Mouse (Mus musculus): ENCODE results near the gene Ninj2. TPM values are rescaled to one million over a fixed set of nuclear protein-coding genes. Genes with fewer than 3 reads are reported as not detected.

Ninj2 gene
- polyA plus RNA-seq (2015; fragmentation: Nextera tagmentation; extraction: Ambion mirVana) = not detected in 2 replicates

DNA sequence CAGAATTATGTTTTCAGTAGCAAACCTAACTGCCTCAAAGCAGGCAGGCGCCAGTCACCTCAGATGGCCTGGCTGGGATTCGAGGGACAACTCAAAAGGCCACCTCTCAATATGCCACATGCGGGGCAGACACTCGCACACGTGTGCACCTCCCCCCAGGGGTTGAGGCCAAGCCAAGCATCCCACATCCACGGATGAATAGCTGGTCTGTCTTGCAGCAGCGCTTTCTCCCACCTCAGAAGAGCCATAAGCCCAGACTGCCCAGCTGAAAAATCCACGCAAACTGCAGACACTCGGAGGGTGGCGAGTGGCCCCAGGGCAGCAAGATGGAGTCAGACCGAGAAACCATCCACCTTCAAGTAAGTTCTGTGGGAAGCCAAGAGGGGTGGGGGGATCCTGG lies at the start of gene Ninj2:
TSS of gene Ninj2 (plus strand) at position 251 of the 400 bp plus-strand sequence.
- Histone ChIP-seq H3K27me3 (no peaks in the 10 kb centered on the region), H3K4me2 (replicated peaks) (no peak within 1 kb of the TSS), H3K9ac (replicated peaks) (no peak within 1 kb of the TSS), H3K4me1 (no peaks in the 10 kb centered on the region), H3K36me3 (no peaks in the 10 kb centered on the region), H3K27ac (replicated peaks) (no peak within 1 kb of the TSS), H3K4me3 (no peak within 1 kb of the TSS), H3K9me3 (no peaks in the 10 kb centered on the region)
- WGBS = 63% methylated on average over 11 of the region's 11 CpGs
- ATAC-seq (replicated peaks) = no peak

DNA sequence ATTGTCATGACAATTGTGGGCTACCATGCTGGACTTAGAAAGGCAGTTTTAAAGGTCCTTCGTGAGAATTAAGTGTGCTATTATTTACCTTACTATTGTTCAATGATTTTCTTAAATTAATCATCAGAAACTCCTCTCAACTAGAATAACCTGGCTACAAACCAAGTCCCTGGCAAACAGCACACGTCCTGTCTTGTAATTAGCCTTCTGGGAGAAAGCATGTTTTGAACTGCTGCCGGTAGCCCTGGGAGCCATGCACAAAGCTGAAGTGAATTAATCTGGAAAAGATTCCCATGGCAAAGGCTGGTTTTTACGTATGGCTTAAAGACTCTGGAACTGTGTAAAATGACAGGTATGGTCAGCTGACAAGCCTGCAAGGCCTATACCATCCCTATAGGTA lies 47.7 kb upstream of the Ninj2 start:
- H3K27ac ChIP-seq (replicated peaks) = no peak overlapping the region
- no peak overlapping the region for H3K9ac ChIP-seq (replicated peaks)
- H3K27me3 ChIP-seq = no peaks in the 10 kb centered on the region
- 37% methylated on average over 4 of the region's 4 CpGs for WGBS
- no peak overlapping the region for H3K4me3 ChIP-seq
- no peaks in the 10 kb centered on the region for H3K36me3 ChIP-seq
- no peaks in the 10 kb centered on the region for H3K9me3 ChIP-seq
- no peak overlapping the region for H3K4me2 ChIP-seq (replicated peaks)
- H3K4me1 ChIP-seq = no peaks in the 10 kb centered on the region
- ATAC-seq (replicated peaks) = no peak

DNA sequence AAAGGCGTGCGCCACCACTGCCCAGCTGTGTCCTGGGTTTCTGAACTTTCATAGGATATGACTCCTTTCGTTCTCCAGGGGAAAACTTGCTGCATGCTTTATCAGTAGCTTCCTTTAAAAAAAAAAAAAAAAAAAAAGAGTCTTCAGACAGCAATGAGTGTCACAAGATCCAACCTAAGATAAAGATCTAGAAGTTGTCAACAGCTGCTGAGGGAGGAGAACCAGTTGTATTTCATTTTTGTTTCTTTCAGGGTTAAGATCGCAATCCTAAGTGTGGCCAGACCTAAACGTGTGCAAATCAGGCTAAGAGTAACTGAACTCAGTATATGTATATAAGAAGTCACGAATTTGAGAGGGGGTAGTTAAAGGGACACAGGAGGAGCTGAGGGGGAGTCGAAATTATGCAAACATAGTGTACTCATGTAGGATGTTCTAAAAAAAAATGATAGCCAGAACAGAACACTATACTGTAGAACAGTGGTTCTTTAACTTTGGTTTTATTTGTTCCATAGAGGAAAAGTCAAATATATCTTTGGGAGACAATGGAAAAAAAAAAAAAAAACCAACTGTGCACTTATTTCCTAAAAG lies 45.4 kb upstream of the Ninj2 start:
- no peaks in the 10 kb centered on the region for H3K36me3 ChIP-seq
- H3K27ac ChIP-seq (replicated peaks) = no peak overlapping the region
- ATAC-seq (replicated peaks) = no peak
- no peaks in the 10 kb centered on the region for H3K4me1 ChIP-seq
- no peaks in the 10 kb centered on the region for H3K27me3 ChIP-seq
- no peak overlapping the region for H3K4me3 ChIP-seq
- no peak overlapping the region for H3K9ac ChIP-seq (replicated peaks)
- H3K4me2 ChIP-seq (replicated peaks) = no peak overlapping the region
- 84% methylated on average over 7 of the region's 7 CpGs for WGBS
- no peaks in the 10 kb centered on the region for H3K9me3 ChIP-seq

DNA sequence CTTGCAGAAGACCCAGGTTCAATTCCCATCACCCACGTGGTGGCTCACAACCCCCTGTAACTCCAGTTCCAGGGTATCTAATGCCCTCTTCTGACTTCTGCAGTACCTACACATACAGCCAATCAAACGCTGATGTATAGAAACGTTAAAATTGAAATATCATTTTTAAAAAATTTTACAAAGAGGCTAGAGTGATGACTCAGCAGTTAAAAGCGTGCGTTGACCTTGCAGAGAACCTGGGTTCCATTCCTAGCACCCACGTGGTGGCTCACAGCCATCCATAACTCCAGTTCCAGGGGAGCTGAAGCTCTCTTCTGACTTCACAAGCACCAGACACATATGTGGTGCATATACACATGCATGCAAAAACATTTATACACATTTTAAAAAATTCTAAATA lies 38.7 kb upstream of the Ninj2 start:
- Histone ChIP-seq H3K27me3 (no peaks in the 10 kb centered on the region), H3K27ac (replicated peaks) (no peak overlapping the region), H3K9ac (replicated peaks) (no peak overlapping the region), H3K36me3 (no peaks in the 10 kb centered on the region), H3K4me3 (no peak overlapping the region), H3K9me3 (no peaks in the 10 kb centered on the region), H3K4me2 (replicated peaks) (no peak overlapping the region), H3K4me1 (no peaks in the 10 kb centered on the region)
- WGBS = 83% methylated on average over 6 of the region's 6 CpGs
- ATAC-seq (replicated peaks) = no peak

DNA sequence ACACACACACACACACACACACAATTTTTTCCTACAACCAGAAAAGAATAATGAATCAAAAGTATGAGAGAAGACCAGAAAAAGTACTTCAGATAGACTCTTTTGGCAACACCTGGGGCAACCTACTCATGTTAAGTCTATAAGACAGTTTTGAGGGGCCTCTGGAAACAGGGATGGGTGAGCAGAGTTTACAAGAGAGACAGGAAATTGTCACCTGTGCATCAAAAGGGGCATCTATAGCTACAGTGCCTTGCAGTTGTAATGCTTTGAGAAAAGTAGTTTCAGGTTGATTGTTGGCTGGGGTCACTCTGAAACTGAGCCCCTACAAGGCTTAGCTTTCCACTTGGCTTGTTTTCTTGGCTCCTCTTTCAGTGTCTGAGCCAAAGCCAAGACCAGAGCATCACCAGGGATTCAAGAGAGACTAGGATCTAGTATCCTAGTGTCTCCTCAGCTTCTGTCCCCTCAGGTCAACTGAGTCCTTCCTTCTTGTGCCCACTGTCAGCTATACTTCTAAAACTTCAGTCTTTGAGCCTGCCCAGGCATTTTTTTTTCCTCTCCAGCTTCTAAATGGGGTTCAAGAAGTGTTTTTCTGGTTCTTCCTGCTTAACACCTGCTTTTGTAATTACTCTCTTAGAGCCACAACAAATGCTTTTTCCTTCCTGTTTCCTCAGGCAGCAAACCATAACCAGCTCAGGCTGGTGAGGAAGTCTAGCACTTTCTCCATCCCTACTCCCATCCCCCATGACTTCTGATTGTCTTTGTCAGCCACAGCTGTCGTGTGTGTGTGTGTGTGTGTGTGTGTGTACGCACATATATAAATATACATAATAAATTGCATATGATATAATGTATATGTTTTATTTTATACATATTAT lies 37.2 kb upstream of the Ninj2 start:
- Histone ChIP-seq H3K27me3 (no peaks in the 10 kb centered on the region), H3K9ac (replicated peaks) (no peak overlapping the region), H3K4me3 (no peak overlapping the region), H3K27ac (replicated peaks) (no peak overlapping the region), H3K4me1 (no peaks in the 10 kb centered on the region), H3K4me2 (replicated peaks) (no peak overlapping the region), H3K36me3 (no peaks in the 10 kb centered on the region), H3K9me3 (no peaks in the 10 kb centered on the region)
- 77% methylated on average over 2 of the region's 2 CpGs for WGBS
- no peak for ATAC-seq (replicated peaks)

DNA sequence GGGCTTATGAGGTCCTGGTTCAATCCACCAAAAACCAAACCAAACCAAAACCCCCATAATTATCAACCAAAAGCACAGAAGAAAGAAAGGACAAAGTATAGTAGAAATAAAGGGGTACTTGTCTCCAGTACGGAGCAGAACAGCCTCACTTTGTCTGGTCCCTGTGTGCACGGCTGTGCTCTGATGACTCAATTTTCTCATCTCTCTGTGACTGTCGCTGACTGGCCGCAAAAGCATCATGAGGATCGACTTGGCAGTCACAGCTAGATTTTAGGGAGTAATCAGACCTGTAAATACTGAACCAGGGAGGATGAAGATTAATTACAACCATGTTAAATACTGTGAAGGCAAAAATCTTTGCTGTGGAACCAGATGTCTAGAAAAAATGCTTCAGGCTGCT lies 30.2 kb upstream of the Ninj2 start:
- 93% methylated on average over 5 of the region's 5 CpGs for WGBS
- Histone ChIP-seq H3K9me3 (no peaks in the 10 kb centered on the region), H3K4me1 (no peaks in the 10 kb centered on the region), H3K36me3 (no peaks in the 10 kb centered on the region), H3K27me3 (no peaks in the 10 kb centered on the region), H3K27ac (replicated peaks) (no peak overlapping the region), H3K4me3 (no peak overlapping the region), H3K9ac (replicated peaks) (no peak overlapping the region), H3K4me2 (replicated peaks) (no peak overlapping the region)
- ATAC-seq (replicated peaks) = no peak

DNA sequence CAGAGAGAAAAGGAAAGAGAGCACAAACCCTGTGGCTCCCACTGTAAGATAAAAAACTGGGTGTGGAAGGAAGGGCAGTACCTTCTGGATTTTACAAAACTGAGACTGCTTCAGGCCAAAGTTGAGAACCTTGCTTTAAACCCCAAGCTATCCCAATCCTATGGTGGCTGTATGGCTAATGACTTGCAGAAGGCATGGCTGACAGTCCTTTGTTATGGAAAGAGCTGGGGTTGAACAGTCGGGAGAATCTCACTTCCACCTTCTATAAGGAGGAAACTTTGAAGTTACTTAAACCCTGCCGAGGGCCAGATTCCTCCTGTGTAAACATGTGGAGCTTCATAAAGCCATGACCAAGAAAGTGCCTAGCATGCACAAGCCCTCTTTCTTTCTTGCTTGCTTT lies 28.5 kb upstream of the Ninj2 start:
- H3K4me1 ChIP-seq = no peaks in the 10 kb centered on the region
- no peak overlapping the region for H3K27ac ChIP-seq (replicated peaks)
- H3K9me3 ChIP-seq = no peaks in the 10 kb centered on the region
- ATAC-seq (replicated peaks) = no peak
- H3K4me2 ChIP-seq (replicated peaks) = no peak overlapping the region
- H3K27me3 ChIP-seq = no peaks in the 10 kb centered on the region
- 54% methylated on average over 2 of the region's 2 CpGs for whole genome bisulfite sequencing
- no peak overlapping the region for H3K4me3 ChIP-seq
- H3K36me3 ChIP-seq = no peaks in the 10 kb centered on the region
- no peak overlapping the region for H3K9ac ChIP-seq (replicated peaks)

DNA sequence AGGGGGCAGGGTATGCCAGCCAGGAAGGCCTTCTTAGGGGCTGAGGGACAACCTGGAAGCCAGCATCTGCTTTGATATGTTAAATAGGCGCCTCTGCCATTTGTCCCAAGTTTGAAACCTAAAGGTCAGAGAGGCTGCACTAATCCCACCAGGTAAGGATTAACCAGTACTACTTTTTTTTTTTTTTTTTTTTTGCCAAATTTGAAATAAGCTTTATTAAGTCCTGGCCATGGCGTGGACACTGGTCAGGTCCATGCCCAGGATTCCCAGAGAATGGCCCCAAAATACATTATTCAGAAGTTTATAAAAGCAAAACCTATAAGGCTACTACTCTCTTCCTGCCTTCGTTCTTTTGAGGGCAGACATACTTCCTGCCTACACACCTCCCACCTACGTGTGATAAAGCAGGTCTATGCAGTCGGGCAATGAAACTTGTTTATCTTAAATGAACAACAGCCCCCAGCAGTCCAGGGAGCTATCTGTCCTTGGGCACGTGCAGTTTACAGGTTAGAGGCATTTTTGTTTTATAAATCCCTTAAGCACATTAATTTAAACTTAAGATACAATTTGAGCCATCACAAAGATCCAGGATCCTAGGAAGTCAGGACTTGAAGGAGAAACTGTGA lies 27.5 kb upstream of the Ninj2 start:
- 79% methylated on average over 6 of the region's 6 CpGs for WGBS
- Histone ChIP-seq H3K9me3 (no peaks in the 10 kb centered on the region), H3K4me1 (no peaks in the 10 kb centered on the region), H3K4me2 (replicated peaks) (no peak overlapping the region), H3K27me3 (no peaks in the 10 kb centered on the region), H3K4me3 (no peak overlapping the region), H3K27ac (replicated peaks) (no peak overlapping the region), H3K36me3 (no peaks in the 10 kb centered on the region), H3K9ac (replicated peaks) (no peak overlapping the region)
- ATAC-seq (replicated peaks) = no peak

DNA sequence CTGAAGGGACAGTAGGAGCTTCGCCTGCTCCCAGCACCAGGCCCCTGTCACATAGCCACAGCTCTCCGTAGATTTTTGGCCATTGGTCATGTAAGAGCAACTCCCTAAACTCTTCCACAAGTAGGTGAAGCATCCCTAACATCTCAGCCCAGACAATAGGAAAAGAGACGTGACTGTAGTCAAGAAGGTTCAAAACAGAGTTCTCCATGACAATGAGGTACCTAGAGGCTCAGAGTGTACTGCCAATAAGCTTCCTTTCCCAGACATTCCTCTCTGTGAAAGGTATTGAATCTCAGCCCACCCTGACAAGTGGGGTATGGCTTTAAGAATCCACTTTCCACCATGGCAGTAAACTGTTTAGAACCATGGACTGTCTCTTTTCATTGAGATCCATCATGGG lies 23.6 kb upstream of the Ninj2 start:
- no peak overlapping the region for H3K9ac ChIP-seq (replicated peaks)
- no peaks in the 10 kb centered on the region for H3K4me1 ChIP-seq
- H3K4me3 ChIP-seq = no peak overlapping the region
- no peaks in the 10 kb centered on the region for H3K27me3 ChIP-seq
- WGBS = 77% methylated on average over 3 of the region's 3 CpGs
- no peaks in the 10 kb centered on the region for H3K36me3 ChIP-seq
- ATAC-seq (replicated peaks) = no peak
- H3K4me2 ChIP-seq (replicated peaks) = no peak overlapping the region
- H3K9me3 ChIP-seq = no peaks in the 10 kb centered on the region
- H3K27ac ChIP-seq (replicated peaks) = no peak overlapping the region

DNA sequence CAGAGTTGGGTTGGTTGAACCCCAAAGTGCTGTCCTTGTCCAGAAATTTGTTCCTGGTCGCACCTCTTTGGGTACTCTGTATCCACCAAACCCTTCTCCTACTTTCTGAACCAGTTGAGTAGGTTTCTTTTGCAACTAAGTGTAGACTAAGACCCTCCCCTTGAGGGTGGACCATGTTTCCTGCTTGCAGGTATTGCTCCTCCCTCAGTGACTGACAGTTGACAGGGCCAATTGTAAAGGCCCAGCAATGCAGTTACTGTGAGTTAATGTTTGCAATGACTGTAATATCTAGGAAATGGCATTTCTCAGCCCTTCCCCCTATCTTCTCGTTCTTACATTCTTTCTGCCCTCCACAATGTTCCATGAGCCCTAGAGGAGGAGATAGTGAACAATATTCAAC lies 20.5 kb upstream of the Ninj2 start:
- H3K4me1 ChIP-seq = no peaks in the 10 kb centered on the region
- H3K4me2 ChIP-seq (replicated peaks) = no peak overlapping the region
- ATAC-seq (replicated peaks) = no peak
- no peak overlapping the region for H3K9ac ChIP-seq (replicated peaks)
- H3K9me3 ChIP-seq = no peaks in the 10 kb centered on the region
- no peaks in the 10 kb centered on the region for H3K36me3 ChIP-seq
- H3K27ac ChIP-seq (replicated peaks) = no peak overlapping the region
- no peaks in the 10 kb centered on the region for H3K27me3 ChIP-seq
- no peak overlapping the region for H3K4me3 ChIP-seq
- 69% methylated on average over 2 of the region's 2 CpGs for WGBS

DNA sequence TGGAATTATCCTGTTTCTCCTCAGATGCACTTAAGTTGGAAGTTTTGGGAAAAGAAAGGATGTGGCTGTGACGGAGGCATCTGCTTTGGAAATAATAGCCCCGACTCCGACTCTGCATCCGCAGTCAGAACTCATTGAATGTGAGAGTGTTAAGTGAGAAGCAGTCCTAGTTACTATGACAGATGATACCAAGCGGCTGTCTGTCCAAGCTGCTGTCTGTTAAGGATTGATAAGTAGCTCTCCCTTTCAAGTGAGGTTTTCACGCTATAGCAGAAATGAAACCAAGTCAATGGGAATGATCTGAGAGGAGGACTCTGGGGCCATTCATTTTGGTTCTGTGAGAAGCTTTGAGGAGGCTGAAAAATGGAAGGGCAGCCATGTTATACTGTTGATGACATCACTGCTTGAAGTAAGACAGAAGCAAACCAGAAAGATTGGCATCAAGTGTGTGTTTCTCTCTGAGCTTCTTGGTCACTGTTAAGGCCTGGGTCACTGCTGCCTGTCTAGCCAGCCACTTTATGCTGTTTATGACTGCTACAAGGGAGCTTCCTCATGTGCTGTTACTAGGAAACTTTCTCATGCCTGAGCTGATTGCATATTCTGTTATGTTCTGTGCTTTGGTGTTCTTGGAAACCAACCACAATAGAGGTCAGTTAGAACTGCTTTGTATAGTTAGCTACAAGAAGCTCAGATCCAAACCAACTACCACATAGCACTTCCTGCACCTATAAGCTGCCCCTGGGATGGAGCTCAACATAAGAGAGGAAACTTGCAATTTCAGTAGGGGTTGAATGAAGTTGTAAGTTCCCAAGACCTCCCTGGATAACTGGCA lies 16.3 kb upstream of the Ninj2 start:
- no peaks in the 10 kb centered on the region for H3K36me3 ChIP-seq

DNA sequence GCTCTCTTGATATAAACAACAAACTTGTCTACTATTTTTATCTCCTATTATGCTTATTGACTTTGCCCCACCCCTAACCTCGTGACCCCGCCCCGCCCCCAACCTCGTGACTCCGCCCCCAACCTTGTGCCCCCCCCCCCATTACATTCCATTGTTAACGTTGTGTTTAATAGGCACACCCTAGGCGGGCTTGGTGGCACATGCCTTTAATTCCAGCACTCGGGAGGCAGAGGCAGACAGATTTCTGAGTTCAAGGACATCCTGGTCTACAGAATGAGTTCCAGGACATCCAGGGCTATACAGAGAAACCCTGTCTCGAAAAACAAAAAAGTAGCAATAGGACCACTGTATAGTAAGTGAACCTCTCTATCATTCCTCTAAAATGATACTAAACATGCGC lies 13.6 kb upstream of the Ninj2 start:
- H3K36me3 ChIP-seq = no peaks in the 10 kb centered on the region
- H3K27me3 ChIP-seq = no peaks in the 10 kb centered on the region
- no peak overlapping the region for H3K27ac ChIP-seq (replicated peaks)
- no peak overlapping the region for H3K4me3 ChIP-seq
- 91% methylated on average over 10 of the region's 10 CpGs for WGBS
- H3K4me1 ChIP-seq = no peaks in the 10 kb centered on the region
- no peaks in the 10 kb centered on the region for H3K9me3 ChIP-seq
- no peak for ATAC-seq (replicated peaks)
- no peak overlapping the region for H3K4me2 ChIP-seq (replicated peaks)
- H3K9ac ChIP-seq (replicated peaks) = no peak overlapping the region

More for the DNA sequence above, 16.3 kb upstream of the Ninj2 start:
- Histone ChIP-seq H3K27me3 (no peaks in the 10 kb centered on the region), H3K9ac (replicated peaks) (no peak overlapping the region), H3K4me1 (no peaks in the 10 kb centered on the region), H3K4me2 (replicated peaks) (no peak overlapping the region), H3K27ac (replicated peaks) (no peak overlapping the region), H3K4me3 (no peak overlapping the region), H3K9me3 (no peaks in the 10 kb centered on the region)
- WGBS = 88% methylated on average over 6 of the region's 6 CpGs
- ATAC-seq (replicated peaks) = no peak

Measured in forebrain, embryonic 15.5 days (tissue).